Mouse (Mus musculus) forebrain, postnatal 0 days (tissue): Measurements from ENCODE around the gene Zdhhc14. TPM values are rescaled to one million over a fixed set of nuclear protein-coding genes. Genes with fewer than 3 reads are reported as not detected.

Experiments used
- ATAC-seq: fragments of 200-750 bp; cut with Nextera tagmentation; 2 replicates; pipeline ENCODE4 v1.8.0; 2017; ENCODE audit warnings: mild to moderate bottlenecking, moderate library complexity
- DNase-seq: peaks from one replicate; pipeline ENCODE4 v3.0.0-alpha.2; 2015
- H3K27ac ChIP-seq: fragments of 300-500 bp; sonication (generic); 2 replicates; pipeline ENCODE4 v1.5.1; 2014; ENCODE audit warnings: low read depth, mild to moderate bottlenecking, antibody characterized with exemption, low read length, moderate library complexity, mixed read lengths
- H3K27me3 ChIP-seq: fragments of 300-500 bp; sonication (generic); 2 replicates; pipeline ENCODE4 v1.6.1; 2014; ENCODE audit warnings: mild to moderate bottlenecking, low read length, mixed read lengths; ENCODE audit not compliant: insufficient read depth
- H3K36me3 ChIP-seq: fragments of 300-500 bp; sonication (generic); 2 replicates; pipeline ENCODE4 v1.6.1; 2014; ENCODE audit warnings: mild to moderate bottlenecking, moderate library complexity; ENCODE audit not compliant: insufficient read depth
- H3K4me1 ChIP-seq: fragments of 300-500 bp; sonication (generic); 2 replicates; pipeline ENCODE4 v1.6.1; 2014; ENCODE audit warnings: antibody characterized with exemption; ENCODE audit not compliant: insufficient read depth
- H3K4me2 ChIP-seq: fragments of 300-500 bp; sonication (generic); 2 replicates; pipeline ENCODE4 v1.6.1; 2014; ENCODE audit warnings: low read depth, mild to moderate bottlenecking, moderate library complexity
- H3K4me3 ChIP-seq: fragments of 300-500 bp; sonication (generic); 2 replicates; pipeline ENCODE4 v1.5.1; 2014; ENCODE audit warnings: low read depth, low read length, mixed read lengths
- H3K9ac ChIP-seq: fragments of 300-500 bp; sonication (generic); 2 replicates; pipeline ENCODE4 v1.6.1; 2014; ENCODE audit warnings: mild to moderate bottlenecking
- H3K9me3 ChIP-seq: fragments of 300-500 bp; sonication (generic); 2 replicates; pipeline ENCODE4 v1.6.1; 2016; ENCODE audit warnings: low read length
- CTCF ChIP-seq: sonication (generic); IDR thresholded peaks from 2 replicates; pipeline ENCODE4 v1.5.1; 2016; ENCODE audit warnings: antibody characterized with exemption, control low read depth, low read depth
- WGBS: fragments of 180-500 bp; shearing (Covaris S2); extraction: QIAGEN DNeasy Blood & Tissue Kit; methylation state at CpG from one replicate; pipeline ENCODE4 v1.1.7; 2014; 5-methylcytosine and 5-hydroxymethylcytosine counted together
- polyA plus RNA-seq: library from polyadenylated mRNA; unstranded; fragments of >200 nt; fragmentation: Nextera tagmentation; extraction: Ambion mirVana; gene quantifications from 2 replicates; pipeline ENCODE4 v1.2.1, GENCODE M21; 2015
- total RNA-seq: library from RNA; depleted of rRNA; stranded (reverse); fragments of >200 nt; gene quantifications from 2 replicates; pipeline ENCODE4 v1.2.3, GENCODE M21; 2014

The Zdhhc14 gene
- total and polyA plus RNA-seq, 2 experiments from 2014 or later, result 9.9 to 16.7 TPM

GRCm38 (mm10) chr17:5685324-5685723 is 193.0 kb downstream of the Zdhhc14 start:
- 95% methylated on average over 7 of the region's 7 CpGs for WGBS
- no peak overlapping the region for H3K27ac ChIP-seq

DNA sequence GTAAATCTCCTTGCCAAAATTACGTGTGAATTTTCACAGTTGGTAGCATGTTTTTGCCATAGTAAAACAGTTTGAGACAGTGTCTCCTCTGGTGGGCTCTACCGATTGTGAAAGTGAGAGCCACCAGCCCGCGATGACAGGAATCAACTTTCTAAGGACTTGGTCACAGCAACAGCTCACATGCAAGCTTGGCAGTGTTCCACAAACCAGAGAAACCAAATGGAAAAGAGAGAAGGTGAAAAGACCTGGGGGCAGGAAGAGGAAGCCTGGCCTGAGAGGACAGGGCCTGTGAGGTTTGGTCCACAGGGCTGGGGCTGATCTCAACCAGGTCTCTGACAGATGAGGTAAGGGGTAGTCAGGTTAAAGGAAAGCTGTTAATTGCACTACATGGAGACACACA is 195.5 kb downstream of the Zdhhc14 start:
- WGBS, result 84% methylated on average over 4 of the region's 4 CpGs
- H3K27ac ChIP-seq, result no peak overlapping the region
- no peaks in the 10 kb centered on the region for H3K4me1 ChIP-seq
- no peaks in the 10 kb centered on the region for H3K9me3 ChIP-seq
- no peak overlapping the region for H3K4me2 ChIP-seq
- H3K4me3 ChIP-seq, result no peak overlapping the region
- no peaks in the 10 kb centered on the region for H3K27me3 ChIP-seq
- H3K9ac ChIP-seq, result no peak overlapping the region
- DNase-seq (no peak), ATAC-seq (no peak)
- TF ChIP-seq CTCF, result no peak
- H3K36me3 ChIP-seq, result no peaks in the 10 kb centered on the region

More at GRCm38 (mm10) chr17:5685324-5685723, 193.0 kb downstream of the Zdhhc14 start:
- Histone ChIP-seq H3K9me3 (no peaks in the 10 kb centered on the region), H3K4me2 (no peak overlapping the region), H3K4me3 (no peak overlapping the region), H3K36me3 (no peaks in the 10 kb centered on the region), H3K9ac (no peak overlapping the region), H3K4me1 (no peaks in the 10 kb centered on the region), H3K27me3 (no peaks in the 10 kb centered on the region)
- no peak for DNase-seq
- ATAC-seq, result no peak
- TF ChIP-seq CTCF, result no peak

GRCm38 (mm10) chr17:5688222-5688621 is 195.9 kb downstream of the Zdhhc14 start:
- no peaks in the 10 kb centered on the region for H3K9me3 ChIP-seq
- WGBS, result 84% methylated on average over 2 of the region's 2 CpGs
- H3K9ac ChIP-seq, result no peak overlapping the region
- H3K4me2 ChIP-seq, result no peak overlapping the region
- ATAC-seq, result no peak
- no peak for TF ChIP-seq CTCF
- H3K27me3 ChIP-seq, result no peaks in the 10 kb centered on the region
- H3K4me1 ChIP-seq, result no peaks in the 10 kb centered on the region
- no peaks in the 10 kb centered on the region for H3K36me3 ChIP-seq
- no peak overlapping the region for H3K27ac ChIP-seq
- no peak overlapping the region for H3K4me3 ChIP-seq
- no peak for DNase-seq

DNA sequence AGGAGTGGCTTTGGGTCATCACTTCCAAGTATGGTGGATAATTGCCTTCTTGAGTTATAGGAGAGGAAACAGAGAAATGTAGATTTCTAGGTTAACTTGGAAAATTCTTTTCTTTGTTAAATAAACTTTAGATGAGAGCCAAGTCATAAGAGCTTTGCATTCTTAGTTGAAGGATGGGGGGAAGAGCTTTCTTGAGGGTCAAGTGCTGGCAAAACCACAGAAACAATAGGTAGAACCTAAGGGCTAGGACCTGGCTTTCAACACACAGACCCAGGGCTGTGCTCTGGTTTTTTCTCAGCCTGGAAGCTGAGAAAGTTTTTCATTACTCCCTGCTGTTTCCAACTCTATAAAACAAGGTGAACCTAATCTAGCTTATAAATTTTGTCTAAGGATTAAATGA is 196.3 kb downstream of the Zdhhc14 start:
- Histone ChIP-seq H3K9me3 (no peaks in the 10 kb centered on the region), H3K4me2 (no peak overlapping the region), H3K27ac (no peak overlapping the region), H3K4me1 (no peaks in the 10 kb centered on the region), H3K9ac (no peak overlapping the region), H3K4me3 (no peak overlapping the region), H3K27me3 (no peaks in the 10 kb centered on the region), H3K36me3 (no peaks in the 10 kb centered on the region)
- TF ChIP-seq CTCF, result no peak
- DNase-seq (no peak), ATAC-seq (no peak)

DNA sequence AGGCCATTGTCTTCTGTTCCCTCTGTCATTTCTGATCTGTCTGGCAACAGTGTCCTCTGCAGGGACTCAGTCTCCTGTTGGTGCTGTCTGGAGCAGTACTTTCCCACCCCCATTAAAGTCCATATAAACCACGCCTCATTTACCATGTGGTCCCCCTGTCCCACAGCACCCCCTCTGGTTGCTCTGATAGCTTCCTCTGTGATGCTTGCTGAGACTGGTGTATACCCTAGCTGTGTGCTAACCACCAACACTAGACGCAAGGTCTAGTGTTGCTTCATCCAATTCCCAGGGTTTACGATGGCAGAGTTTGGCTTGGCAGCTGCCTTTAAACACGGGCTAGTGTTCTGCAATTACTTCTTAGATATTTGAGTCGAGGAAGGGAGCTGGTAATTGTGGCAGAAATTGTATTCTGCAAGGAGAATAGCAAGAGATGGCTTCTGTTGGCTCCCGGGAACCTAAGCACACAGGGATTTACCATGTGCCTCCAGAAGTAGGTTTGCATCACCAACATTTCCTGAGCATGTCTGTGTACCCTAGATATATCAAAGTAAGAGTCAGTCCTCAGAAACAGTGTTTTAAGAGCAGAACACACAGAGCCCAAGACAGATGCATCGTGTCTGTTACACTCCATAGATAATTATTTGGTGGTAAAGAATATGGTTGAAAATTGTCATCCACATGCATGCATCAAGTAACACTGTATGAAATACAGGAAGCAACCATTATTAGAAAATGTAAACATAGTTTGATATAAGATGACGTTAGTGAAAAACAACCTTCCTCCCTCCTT is 198.6 kb downstream of the Zdhhc14 start:
- no peaks in the 10 kb centered on the region for H3K9me3 ChIP-seq
- H3K27ac ChIP-seq, result no peak overlapping the region
- no peak overlapping the region for H3K4me3 ChIP-seq
- no peaks in the 10 kb centered on the region for H3K27me3 ChIP-seq
- no peaks in the 10 kb centered on the region for H3K4me1 ChIP-seq
- H3K36me3 ChIP-seq, result no peaks in the 10 kb centered on the region
- no peak for TF ChIP-seq CTCF
- WGBS, result 83% methylated on average over 8 of the region's 8 CpGs
- no peak overlapping the region for H3K4me2 ChIP-seq
- ATAC-seq (no peak), DNase-seq (no peak)
- H3K9ac ChIP-seq, result no peak overlapping the region

DNA sequence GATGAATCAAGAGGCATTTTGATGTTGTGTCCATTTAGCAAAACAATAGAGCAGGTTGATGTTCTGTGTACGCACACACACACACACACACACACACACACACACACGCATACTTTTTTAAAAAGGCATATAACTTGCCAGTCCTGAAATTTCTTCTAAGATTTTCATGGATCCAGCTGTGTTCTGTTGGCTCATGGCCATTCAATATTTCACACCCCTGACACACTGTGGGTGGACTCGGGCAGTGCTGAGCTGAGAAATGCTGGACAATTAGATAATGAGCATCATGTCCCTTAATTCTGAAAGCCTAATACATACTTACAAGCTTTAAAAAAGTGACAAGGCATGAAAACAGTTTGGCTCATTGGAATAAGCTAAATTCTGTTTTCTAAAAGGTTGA is 200.3 kb downstream of the Zdhhc14 start:
- DNase-seq, result no peak
- 73% methylated on average over 3 of the region's 3 CpGs for WGBS
- no peak for ATAC-seq
- no peak for TF ChIP-seq CTCF
- no peaks in the 10 kb centered on the region for H3K27me3 ChIP-seq
- H3K9me3 ChIP-seq, result no peaks in the 10 kb centered on the region
- H3K4me2 ChIP-seq, result no peak overlapping the region
- H3K4me1 ChIP-seq, result no peaks in the 10 kb centered on the region
- no peaks in the 10 kb centered on the region for H3K36me3 ChIP-seq
- no peak overlapping the region for H3K4me3 ChIP-seq
- H3K9ac ChIP-seq, result no peak overlapping the region
- no peak overlapping the region for H3K27ac ChIP-seq

- H3K27me3 ChIP-seq, result no peaks in the 10 kb centered on the region
- no peak for TF ChIP-seq CTCF
- no peaks in the 10 kb centered on the region for H3K4me1 ChIP-seq
- 77% methylated on average over 7 of the region's 7 CpGs for WGBS
- no peaks in the 10 kb centered on the region for H3K36me3 ChIP-seq
- DNase-seq (no peak), ATAC-seq (no peak)
- H3K9me3 ChIP-seq, result no peaks in the 10 kb centered on the region
- no peak overlapping the region for H3K27ac ChIP-seq
- H3K4me2 ChIP-seq, result no peak overlapping the region
- H3K9ac ChIP-seq, result no peak overlapping the region
- H3K4me3 ChIP-seq, result no peak overlapping the region
These were observed 200.9 kb downstream of the Zdhhc14 start for GRCm38 (mm10) chr17:5693256-5693655.
